Mouse (Mus musculus): Measurements from ENCODE around the gene Rfx2.

- no peak for TF ChIP-seq CTCF (IDR thresholded peaks at IDR 0.05; ENCODE audit: extremely low read depth, insufficient read length, insufficient replicate concordance, low read depth, low read length)
- TF ChIP-seq POLR2A (IDR thresholded peaks at IDR 0.05; ENCODE audit: low read depth, low read length) = no peak
Observed at GRCm38 (mm10) chr17:56874237-56874636, 43.4 kb upstream of the Rfx2 start, which contains the start of gene Acsbg2.
